Mouse (Mus musculus) MEL (cell line): Measurements from ENCODE around the gene Zfp275.

ENCODE experiments used
- CTCF ChIP-seq, 3 experiments: IDR thresholded peaks in 2 of 3; conservative IDR thresholded peaks in 1 of 3; 2 replicates each; pipeline ENCODE4 v1.5.1; 2011 to 2012; ENCODE audit warnings: low read length in 3 of 3, low read depth in 2 of 3, mild to moderate bottlenecking in 2 of 3, improper control_type of control experiment in 1 of 3, inconsistent platforms in 1 of 3, mixed read lengths in 1 of 3, moderate library complexity in 1 of 3; ENCODE audit not compliant: control insufficient read depth in 1 of 3, insufficient read depth in 1 of 3, poor library complexity in 1 of 3, severe bottlenecking in 1 of 3
- EP300 ChIP-seq, 2 experiments: IDR thresholded peaks; 2 replicates each; pipeline ENCODE4 v1.6.1; 2011; ENCODE audit warnings: improper control_type of control experiment in 2 of 2, low read length in 2 of 2, low read depth in 1 of 2, mild to moderate bottlenecking in 1 of 2
- ETS1 ChIP-seq: IDR thresholded peaks from 2 replicates; pipeline ENCODE4 v1.6.1; 2012; ENCODE audit warnings: low read depth, mild to moderate bottlenecking, inconsistent platforms, low read length, improper control_type of control experiment, moderate library complexity
- GABPA ChIP-seq: IDR thresholded peaks from 2 replicates; pipeline ENCODE4 v1.6.1; 2012; ENCODE audit warnings: low read depth, mild to moderate bottlenecking, inconsistent platforms, low read length, improper control_type of control experiment, moderate library complexity
- MAX ChIP-seq: IDR thresholded peaks from 2 replicates; pipeline ENCODE4 v1.6.1; 2011; ENCODE audit warnings: low read length, improper control_type of control experiment
- MAZ ChIP-seq: IDR thresholded peaks from 2 replicates; pipeline ENCODE4 v1.6.1; 2012; ENCODE audit warnings: low read depth, mild to moderate bottlenecking, inconsistent platforms, low read length, improper control_type of control experiment
- MEF2A ChIP-seq: IDR thresholded peaks from 2 replicates; pipeline ENCODE4 v1.6.1; 2014; ENCODE audit warnings: low read depth, mild to moderate bottlenecking, inconsistent platforms, low read length, improper control_type of control experiment; ENCODE audit not compliant: poor library complexity, insufficient replicate concordance, severe bottlenecking; ENCODE audit errors: extremely low read depth
- MYC ChIP-seq: IDR thresholded peaks from 2 replicates; pipeline ENCODE4 v1.6.1; 2011; ENCODE audit warnings: low read depth, mild to moderate bottlenecking, low read length, improper control_type of control experiment, moderate library complexity
- POLR2A ChIP-seq, 2 experiments: IDR thresholded peaks; 2 replicates each; pipeline ENCODE4 v1.6.1; 2011 to 2012; ENCODE audit warnings: low read length in 2 of 2, mild to moderate bottlenecking in 2 of 2, control low read depth in 1 of 2, improper control_type of control experiment in 1 of 2, low read depth in 1 of 2, moderate library complexity in 1 of 2; ENCODE audit not compliant: control insufficient read depth in 1 of 2, insufficient read depth in 1 of 2, poor library complexity in 1 of 2
- POLR2AphosphoS2 ChIP-seq: IDR thresholded peaks from 2 replicates; pipeline ENCODE4 v1.6.1; 2011; ENCODE audit warnings: low read length, improper control_type of control experiment
- RCOR1 ChIP-seq: IDR thresholded peaks from 2 replicates; pipeline ENCODE4 v1.6.1; 2012; ENCODE audit warnings: low read depth, mild to moderate bottlenecking, inconsistent platforms, low read length, improper control_type of control experiment
- UBTF ChIP-seq: IDR thresholded peaks from 2 replicates; pipeline ENCODE4 v1.6.1; 2012; ENCODE audit warnings: low read depth, mild to moderate bottlenecking, inconsistent platforms, low read length, improper control_type of control experiment, moderate library complexity, borderline replicate concordance; ENCODE audit not compliant: insufficient read depth

- TF ChIP-seq CTCF (IDR thresholded peaks at IDR 0.05 in 2 of 3, conservative IDR thresholded peaks at IDR 0.05 in 1 of 3; ENCODE audit: control insufficient read depth in 1 of 3, insufficient read depth in 1 of 3, low read depth in 2 of 3, low read length in 3 of 3, poor library complexity in 1 of 3, severe bottlenecking in 1 of 3) (no peak), UBTF (no peak), POLR2A (IDR thresholded peaks at IDR 0.05; ENCODE audit: control insufficient read depth in 1 of 2, insufficient read depth in 1 of 2, low read depth in 1 of 2, low read length in 2 of 2, poor library complexity in 1 of 2) (no peak), MAZ (no peak), RCOR1 (no peak), EP300 (IDR thresholded peaks at IDR 0.05; ENCODE audit: low read depth in 1 of 2, low read length in 2 of 2) (no peak), MEF2A (no peak), ETS1 (no peak), POLR2AphosphoS2 (no peak), GABPA (no peak), MYC (no peak), MAX (no peak)
These were observed 5.7 kb upstream of the Zfp275 start, which contains the start of gene Gm45015 for GRCm38 (mm10) chrX:73336740-73337139.
